Mouse (Mus musculus): ENCODE data around the gene Nop10. TPM values are rescaled to one million over a fixed set of nuclear protein-coding genes. Genes with fewer than 3 reads are reported as not detected.

Gene Nop10
- polyA plus RNA-seq, 1 experiment from 2014 or later, result 102 TPM

- no peak overlapping the region for H3K4me2 ChIP-seq (ENCODE audit: low read depth, low read length)
- H3K27me3 ChIP-seq (ENCODE audit: control insufficient read depth, insufficient read depth, low read depth, low read length), result no peaks in the 10 kb centered on the region
- no peaks in the 10 kb centered on the region for H3K4me1 ChIP-seq (ENCODE audit: control insufficient read depth, low read depth, low read length)
- H3K27ac ChIP-seq (ENCODE audit: low read length), result no peak overlapping the region
- no peaks in the 10 kb centered on the region for H3K9me3 ChIP-seq (replicated peaks; ENCODE audit: control insufficient read depth, low read length)
- no peak overlapping the region for H3K4me3 ChIP-seq (ENCODE audit: low read depth, low read length)
- no peak for ATAC-seq (ENCODE audit: low read depth)
- no peaks in the 10 kb centered on the region for H3K36me3 ChIP-seq (ENCODE audit: control insufficient read depth, insufficient read depth)
- WGBS (ENCODE audit: insufficient replicate concordance), result 78% methylated on average over 2 of the region's 2 CpGs
- H3K9ac ChIP-seq (ENCODE audit: low read depth, low read length), result no peak overlapping the region
Observed at GRCm38 (mm10) chr2:112292823-112293222, 31.1 kb downstream of the Nop10 start.

- H3K4me1 ChIP-seq (ENCODE audit: control insufficient read depth, low read depth, low read length), result no peaks in the 10 kb centered on the region
- H3K9ac ChIP-seq (ENCODE audit: low read depth, low read length), result no peak overlapping the region
- H3K27me3 ChIP-seq (ENCODE audit: control insufficient read depth, insufficient read depth, low read depth, low read length), result no peaks in the 10 kb centered on the region
- no peak overlapping the region for H3K4me3 ChIP-seq (ENCODE audit: low read depth, low read length)
- no peak overlapping the region for H3K27ac ChIP-seq (ENCODE audit: low read length)
- H3K36me3 ChIP-seq (ENCODE audit: control insufficient read depth, insufficient read depth), result no peaks in the 10 kb centered on the region
- H3K9me3 ChIP-seq (replicated peaks; ENCODE audit: control insufficient read depth, low read length), result no peaks in the 10 kb centered on the region
- ATAC-seq (ENCODE audit: low read depth), result no peak
- 81% methylated on average over 3 of the region's 3 CpGs for WGBS (ENCODE audit: insufficient replicate concordance)
- no peak overlapping the region for H3K4me2 ChIP-seq (ENCODE audit: low read depth, low read length)
Observed at GRCm38 (mm10) chr2:112296211-112296610, 34.5 kb downstream of the Nop10 start.

GRCm38 (mm10) chr2:112298221-112298620 is 36.5 kb downstream of the Nop10 start:
- no peak for ATAC-seq (ENCODE audit: low read depth)
- 70% methylated on average over 4 of the region's 4 CpGs for WGBS (ENCODE audit: insufficient replicate concordance)

GRCm38 (mm10) chr2:112308671-112309070 is 46.9 kb downstream of the Nop10 start:
- Histone ChIP-seq H3K4me2 (ENCODE audit: low read depth, low read length) (no peak overlapping the region), H3K27me3 (ENCODE audit: control insufficient read depth, insufficient read depth, low read depth, low read length) (no peaks in the 10 kb centered on the region), H3K4me3 (ENCODE audit: low read depth, low read length) (no peak overlapping the region), H3K9me3 (replicated peaks; ENCODE audit: control insufficient read depth, low read length) (no peaks in the 10 kb centered on the region), H3K4me1 (ENCODE audit: control insufficient read depth, low read depth, low read length) (peaks cover 2% of the 10 kb centered on the region; the same call in 1 of the 2 replicates), H3K27ac (ENCODE audit: low read length) (no peak overlapping the region), H3K36me3 (ENCODE audit: control insufficient read depth, insufficient read depth) (no peaks in the 10 kb centered on the region), H3K9ac (ENCODE audit: low read depth, low read length) (no peak overlapping the region)
- 69% methylated on average over 3 of the region's 3 CpGs for WGBS (ENCODE audit: insufficient replicate concordance)
- no peak for ATAC-seq (ENCODE audit: low read depth)

More at GRCm38 (mm10) chr2:112298221-112298620, 36.5 kb downstream of the Nop10 start:
- Histone ChIP-seq H3K27me3 (ENCODE audit: control insufficient read depth, insufficient read depth, low read depth, low read length) (no peaks in the 10 kb centered on the region), H3K4me1 (ENCODE audit: control insufficient read depth, low read depth, low read length) (no peaks in the 10 kb centered on the region), H3K4me3 (ENCODE audit: low read depth, low read length) (no peak overlapping the region), H3K27ac (ENCODE audit: low read length) (no peak overlapping the region), H3K4me2 (ENCODE audit: low read depth, low read length) (no peak overlapping the region), H3K9me3 (replicated peaks; ENCODE audit: control insufficient read depth, low read length) (no peaks in the 10 kb centered on the region), H3K36me3 (ENCODE audit: control insufficient read depth, insufficient read depth) (no peaks in the 10 kb centered on the region), H3K9ac (ENCODE audit: low read depth, low read length) (no peak overlapping the region)

- no peak overlapping the region for H3K4me2 ChIP-seq (ENCODE audit: low read depth, low read length)
- peaks cover 2% of the 10 kb centered on the region; the same call in 1 of the 2 replicates for H3K4me1 ChIP-seq (ENCODE audit: control insufficient read depth, low read depth, low read length)
- H3K27ac ChIP-seq (ENCODE audit: low read length), result no peak overlapping the region
- ATAC-seq (ENCODE audit: low read depth), result peak; percentile 66
- H3K4me3 ChIP-seq (ENCODE audit: low read depth, low read length), result no peak overlapping the region
- no peaks in the 10 kb centered on the region for H3K9me3 ChIP-seq (replicated peaks; ENCODE audit: control insufficient read depth, low read length)
- H3K36me3 ChIP-seq (ENCODE audit: control insufficient read depth, insufficient read depth), result no peaks in the 10 kb centered on the region
- H3K9ac ChIP-seq (ENCODE audit: low read depth, low read length), result no peak overlapping the region
- 17% methylated on average over 10 of the region's 10 CpGs for WGBS (ENCODE audit: insufficient replicate concordance)
- no peaks in the 10 kb centered on the region for H3K27me3 ChIP-seq (ENCODE audit: control insufficient read depth, insufficient read depth, low read depth, low read length)
Observed at GRCm38 (mm10) chr2:112309161-112309600, 47.5 kb downstream of the Nop10 start.

Other genes starting within 250 kb of the Nop10 start
- not detected in 2 replicates for gene Olfr1310, start 249.2 kb upstream of the Nop10 start, polyA plus RNA-seq (2015; fragmentation: Nextera tagmentation; extraction: Ambion mirVana)
- gene Olfr1311, start 237.5 kb upstream of the Nop10 start, polyA plus RNA-seq (2015; fragmentation: Nextera tagmentation; extraction: Ambion mirVana), result not detected in 2 replicates
- not detected in 2 replicates for gene Olfr1312, start 211.7 kb upstream of the Nop10 start, polyA plus RNA-seq (2015; fragmentation: Nextera tagmentation; extraction: Ambion mirVana)
- not detected in 2 replicates for gene Olfr1313, start 184.1 kb upstream of the Nop10 start, polyA plus RNA-seq (2015; fragmentation: Nextera tagmentation; extraction: Ambion mirVana)
- not detected in 2 replicates for gene Olfr1314, start 165.1 kb upstream of the Nop10 start, polyA plus RNA-seq (2015; fragmentation: Nextera tagmentation; extraction: Ambion mirVana)
- gene Olfr1315-ps1, start 146.5 kb upstream of the Nop10 start, polyA plus RNA-seq (2015; fragmentation: Nextera tagmentation; extraction: Ambion mirVana), result not detected in 2 replicates
- gene Olfr1316, start 126.9 kb upstream of the Nop10 start, polyA plus RNA-seq (2015; fragmentation: Nextera tagmentation; extraction: Ambion mirVana), result not detected in 2 replicates
- gene Olfr1317, start 121.6 kb upstream of the Nop10 start, polyA plus RNA-seq (2015; fragmentation: Nextera tagmentation; extraction: Ambion mirVana), result not detected in 2 replicates
- gene Olfr1318, start 107.7 kb upstream of the Nop10 start, polyA plus RNA-seq (2015; fragmentation: Nextera tagmentation; extraction: Ambion mirVana), result not detected in 2 replicates
- 1.5 and 2.2 TPM in 2 replicates for gene Lpcat4, start 22.5 kb upstream of the Nop10 start, polyA plus RNA-seq (2015; fragmentation: Nextera tagmentation; extraction: Ambion mirVana)
- not detected in 2 replicates for gene Nutm1, start 2.6 kb upstream of the Nop10 start, polyA plus RNA-seq (2015; fragmentation: Nextera tagmentation; extraction: Ambion mirVana)
- gene Slc12a6, start 3.9 kb downstream of the Nop10 start, polyA plus RNA-seq (2015; fragmentation: Nextera tagmentation; extraction: Ambion mirVana), result 4.4 and 5.3 TPM in 2 replicates
- not detected in 2 replicates for gene Gm21985, start 4.4 kb downstream of the Nop10 start, polyA plus RNA-seq (2015; fragmentation: Nextera tagmentation; extraction: Ambion mirVana)
- 40.0 and 40.7 TPM in 2 replicates for gene Emc4, start 106.1 kb downstream of the Nop10 start, polyA plus RNA-seq (2015; fragmentation: Nextera tagmentation; extraction: Ambion mirVana)
- gene Katnbl1, start 117.3 kb downstream of the Nop10 start, polyA plus RNA-seq (2015; fragmentation: Nextera tagmentation; extraction: Ambion mirVana), result 14.4 and 17.1 TPM in 2 replicates
- 12.9 and 13.2 TPM in 2 replicates for gene Emc7, start 193.1 kb downstream of the Nop10 start, polyA plus RNA-seq (2015; fragmentation: Nextera tagmentation; extraction: Ambion mirVana)
- not detected in 2 replicates for gene Chrm5, start 218.8 kb downstream of the Nop10 start, polyA plus RNA-seq (2015; fragmentation: Nextera tagmentation; extraction: Ambion mirVana)
- 3.4 and 3.7 TPM in 2 replicates for gene Aven, start 231.0 kb downstream of the Nop10 start, polyA plus RNA-seq (2015; fragmentation: Nextera tagmentation; extraction: Ambion mirVana)